Mouse (Mus musculus): ENCODE data around the gene Ralgps1. TPM values are rescaled to one million over a fixed set of nuclear protein-coding genes. Genes with fewer than 3 reads are reported as not detected.
A peak's percentile ranks its signal among the peaks of the same experiment; 100 is the strongest.

Gene Ralgps1
- polyA plus RNA-seq, 1 experiment = 1.1 TPM

- no peak overlapping the region for H3K4me3 ChIP-seq (ENCODE audit: insufficient read depth, low read depth, low read length)
- no peak overlapping the region for H3K27ac ChIP-seq (replicated peaks; ENCODE audit: low read depth, low read length)
- peaks cover 5% of the 10 kb centered on the region; the same call in 1 of the 2 replicates for H3K4me1 ChIP-seq (ENCODE audit: control insufficient read depth, insufficient read depth, insufficient read length, low read length)
Measured at GRCm38 (mm10) chr2:33232782-33233570, 138.3 kb downstream of the Ralgps1 start.

GRCm38 (mm10) chr2:33231788-33232187 is 139.5 kb downstream of the Ralgps1 start:
- Histone ChIP-seq H3K4me1 (ENCODE audit: control insufficient read depth, insufficient read depth, insufficient read length, low read length) (peaks cover 5% of the 10 kb centered on the region; the same call in 1 of the 2 replicates), H3K4me3 (ENCODE audit: insufficient read depth, low read depth, low read length) (no peak overlapping the region), H3K27ac (replicated peaks; ENCODE audit: low read depth, low read length) (no peak overlapping the region)

GRCm38 (mm10) chr2:33230701-33231100 is 140.6 kb downstream of the Ralgps1 start:
- H3K4me3 ChIP-seq (ENCODE audit: insufficient read depth, low read depth, low read length) = no peak overlapping the region
- H3K4me1 ChIP-seq (ENCODE audit: control insufficient read depth, insufficient read depth, insufficient read length, low read length) = peaks cover 5% of the 10 kb centered on the region; the same call in 1 of the 2 replicates
- H3K27ac ChIP-seq (replicated peaks; ENCODE audit: low read depth, low read length) = no peak overlapping the region

GRCm38 (mm10) chr2:33228551-33228950 is 142.7 kb downstream of the Ralgps1 start:
- Histone ChIP-seq H3K4me1 (ENCODE audit: control insufficient read depth, insufficient read depth, insufficient read length, low read length) (peaks cover 5% of the 10 kb centered on the region; the same call in 1 of the 2 replicates), H3K4me3 (ENCODE audit: insufficient read depth, low read depth, low read length) (no peak overlapping the region), H3K27ac (replicated peaks; ENCODE audit: low read depth, low read length) (no peak overlapping the region)

GRCm38 (mm10) chr2:33228077-33228476 is 143.2 kb downstream of the Ralgps1 start:
- Histone ChIP-seq H3K27ac (replicated peaks; ENCODE audit: low read depth, low read length) (peak overlapping the region; percentile 16; the same call in 1 of the 2 replicates), H3K4me3 (ENCODE audit: insufficient read depth, low read depth, low read length) (no peak overlapping the region), H3K4me1 (ENCODE audit: control insufficient read depth, insufficient read depth, insufficient read length, low read length) (peaks cover 5% of the 10 kb centered on the region; the same call in 1 of the 2 replicates)

GRCm38 (mm10) chr2:33225921-33226320 is 145.4 kb downstream of the Ralgps1 start:
- no peak overlapping the region for H3K4me3 ChIP-seq (ENCODE audit: insufficient read depth, low read depth, low read length)
- no peak overlapping the region for H3K27ac ChIP-seq (replicated peaks; ENCODE audit: low read depth, low read length)
- H3K4me1 ChIP-seq (ENCODE audit: control insufficient read depth, insufficient read depth, insufficient read length, low read length) = peaks cover 4% of the 10 kb centered on the region; the same call in 1 of the 2 replicates

GRCm38 (mm10) chr2:33223656-33224358 is 147.5 kb downstream of the Ralgps1 start:
- peaks cover 5% of the 10 kb centered on the region; the same call in 1 of the 2 replicates for H3K4me1 ChIP-seq (ENCODE audit: control insufficient read depth, insufficient read depth, insufficient read length, low read length)
- no peak overlapping the region for H3K4me3 ChIP-seq (ENCODE audit: insufficient read depth, low read depth, low read length)
- H3K27ac ChIP-seq (replicated peaks; ENCODE audit: low read depth, low read length) = no peak overlapping the region

- H3K4me1 ChIP-seq (ENCODE audit: control insufficient read depth, insufficient read depth, insufficient read length, low read length) = peaks cover 5% of the 10 kb centered on the region; the same call in 1 of the 2 replicates
- H3K27ac ChIP-seq (replicated peaks; ENCODE audit: low read depth, low read length) = no peak overlapping the region
- no peak overlapping the region for H3K4me3 ChIP-seq (ENCODE audit: insufficient read depth, low read depth, low read length)
Measured at GRCm38 (mm10) chr2:33222480-33222879, 148.8 kb downstream of the Ralgps1 start.

- H3K4me1 ChIP-seq (ENCODE audit: control insufficient read depth, insufficient read depth, insufficient read length, low read length) = peaks cover 5% of the 10 kb centered on the region; the same call in 1 of the 2 replicates
- H3K27ac ChIP-seq (replicated peaks; ENCODE audit: low read depth, low read length) = peak overlapping the region; percentile 20; the same call in 1 of the 2 replicates
- H3K4me3 ChIP-seq (ENCODE audit: insufficient read depth, low read depth, low read length) = no peak overlapping the region
Measured at GRCm38 (mm10) chr2:33221339-33221900, 149.9 kb downstream of the Ralgps1 start.

GRCm38 (mm10) chr2:33220674-33221338 is 150.5 kb downstream of the Ralgps1 start:
- Histone ChIP-seq H3K4me3 (ENCODE audit: insufficient read depth, low read depth, low read length) (no peak overlapping the region), H3K4me1 (ENCODE audit: control insufficient read depth, insufficient read depth, insufficient read length, low read length) (peaks cover 5% of the 10 kb centered on the region; the same call in 1 of the 2 replicates), H3K27ac (replicated peaks; ENCODE audit: low read depth, low read length) (no peak overlapping the region)

GRCm38 (mm10) chr2:33220246-33220645 is 151.0 kb downstream of the Ralgps1 start:
- no peak overlapping the region for H3K27ac ChIP-seq (replicated peaks; ENCODE audit: low read depth, low read length)
- H3K4me1 ChIP-seq (ENCODE audit: control insufficient read depth, insufficient read depth, insufficient read length, low read length) = peaks cover 5% of the 10 kb centered on the region; the same call in 1 of the 2 replicates
- H3K4me3 ChIP-seq (ENCODE audit: insufficient read depth, low read depth, low read length) = no peak overlapping the region

- no peak overlapping the region for H3K4me3 ChIP-seq (ENCODE audit: insufficient read depth, low read depth, low read length)
- H3K4me1 ChIP-seq (ENCODE audit: control insufficient read depth, insufficient read depth, insufficient read length, low read length) = peaks cover 5% of the 10 kb centered on the region; the same call in 1 of the 2 replicates
- no peak overlapping the region for H3K27ac ChIP-seq (replicated peaks; ENCODE audit: low read depth, low read length)
Measured at GRCm38 (mm10) chr2:33219637-33220036, 151.6 kb downstream of the Ralgps1 start.

GRCm38 (mm10) chr2:33218903-33219625 is 152.2 kb downstream of the Ralgps1 start:
- peak overlapping the region; percentile 39 for H3K4me3 ChIP-seq (ENCODE audit: insufficient read depth, low read depth, low read length)
- peaks cover 5% of the 10 kb centered on the region; the same call in 1 of the 2 replicates for H3K4me1 ChIP-seq (ENCODE audit: control insufficient read depth, insufficient read depth, insufficient read length, low read length)
- H3K27ac ChIP-seq (replicated peaks; ENCODE audit: low read depth, low read length) = 0 out of 2 replicates have a peak overlapping the region, but pooled peaks have one; percentile 4

GRCm38 (mm10) chr2:33217425-33217794 is 153.9 kb downstream of the Ralgps1 start:
- peak overlapping the region; percentile 69 for H3K4me3 ChIP-seq (ENCODE audit: insufficient read depth, low read depth, low read length)
- H3K4me1 ChIP-seq (ENCODE audit: control insufficient read depth, insufficient read depth, insufficient read length, low read length) = peaks cover 5% of the 10 kb centered on the region; the same call in 1 of the 2 replicates
- H3K27ac ChIP-seq (replicated peaks; ENCODE audit: low read depth, low read length) = peak overlapping the region; percentile 50

All from brown adipose tissue, adult 24 weeks (tissue).